Mouse (Mus musculus): Measurements from ENCODE around the gene 4931428L18Rik. TPM values are rescaled to one million over a fixed set of nuclear protein-coding genes. Genes with fewer than 3 reads are reported as not detected.
A peak's percentile ranks its signal among the peaks of the same experiment; 100 is the strongest.

4931428L18Rik gene
- polyA plus RNA-seq, 1 experiment from 2014 or later, result not detected

GRCm38 (mm10) chr1:31043208-31043607 lies 179.3 kb downstream of the 4931428L18Rik start:
- Histone ChIP-seq H3K4me2 (ENCODE audit: low read depth, low read length) (no peak overlapping the region), H3K4me1 (ENCODE audit: control insufficient read depth, low read depth, low read length) (no peaks in the 10 kb centered on the region), H3K4me3 (ENCODE audit: low read depth, low read length) (no peak overlapping the region), H3K27ac (ENCODE audit: low read length) (no peak overlapping the region), H3K9ac (ENCODE audit: low read depth, low read length) (no peak overlapping the region), H3K9me3 (replicated peaks; ENCODE audit: control insufficient read depth, low read length) (no peaks in the 10 kb centered on the region), H3K36me3 (ENCODE audit: control insufficient read depth, insufficient read depth) (no peaks in the 10 kb centered on the region), H3K27me3 (ENCODE audit: control insufficient read depth, insufficient read depth, low read depth, low read length) (no peaks in the 10 kb centered on the region)
- 58% methylated on average over 3 of the region's 3 CpGs for WGBS (ENCODE audit: insufficient replicate concordance)
- peak; percentile 63; the same call in 1 of the 2 replicates for ATAC-seq (ENCODE audit: low read depth)

- Histone ChIP-seq H3K9ac (ENCODE audit: low read depth, low read length) (no peak overlapping the region), H3K4me2 (ENCODE audit: low read depth, low read length) (no peak overlapping the region), H3K9me3 (replicated peaks; ENCODE audit: control insufficient read depth, low read length) (no peaks in the 10 kb centered on the region), H3K27ac (ENCODE audit: low read length) (no peak overlapping the region), H3K4me1 (ENCODE audit: control insufficient read depth, low read depth, low read length) (no peaks in the 10 kb centered on the region), H3K4me3 (ENCODE audit: low read depth, low read length) (no peak overlapping the region), H3K27me3 (ENCODE audit: control insufficient read depth, insufficient read depth, low read depth, low read length) (no peaks in the 10 kb centered on the region), H3K36me3 (ENCODE audit: control insufficient read depth, insufficient read depth) (no peaks in the 10 kb centered on the region)
- 60% methylated on average over 4 of the region's 4 CpGs for WGBS (ENCODE audit: insufficient replicate concordance)
- no peak for ATAC-seq (ENCODE audit: low read depth)
Measured at GRCm38 (mm10) chr1:31042793-31043192, 179.7 kb downstream of the 4931428L18Rik start.

DNA sequence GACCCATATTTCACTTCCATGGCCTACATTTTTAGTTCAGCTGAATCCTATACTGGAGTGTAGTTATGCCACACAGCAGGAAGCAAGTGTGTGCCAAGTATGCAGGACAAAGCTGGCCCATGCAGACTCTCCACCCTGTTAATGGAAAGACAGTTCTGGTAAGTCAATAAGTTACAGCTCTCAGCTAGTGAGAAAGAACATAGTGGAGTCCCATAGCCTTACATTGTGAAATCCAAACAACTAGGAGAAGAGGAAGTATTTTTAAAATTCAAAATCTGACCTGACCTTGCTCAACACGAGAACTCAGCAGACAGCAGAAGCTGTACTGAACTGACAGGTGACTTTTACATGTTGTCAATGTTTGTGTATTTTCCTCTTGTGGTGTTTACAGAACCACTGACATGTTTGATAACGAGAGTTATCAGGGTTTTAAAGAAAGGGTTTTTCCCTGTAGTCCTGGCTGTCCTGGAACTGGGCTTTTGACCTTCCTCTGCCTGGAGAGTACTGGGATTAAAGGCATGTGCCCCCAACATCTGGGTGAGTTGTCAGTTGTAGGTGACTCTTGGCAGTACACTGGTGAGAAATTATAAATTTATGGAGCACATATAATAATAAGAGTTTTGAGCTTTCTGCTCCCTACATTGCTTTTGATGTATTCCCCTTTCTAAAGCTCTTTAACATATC lies 188.5 kb downstream of the 4931428L18Rik start:
- Histone ChIP-seq H3K27ac (ENCODE audit: low read length) (peak overlapping the region; percentile 59), H3K4me1 (ENCODE audit: control insufficient read depth, low read depth, low read length) (no peaks in the 10 kb centered on the region), H3K9me3 (replicated peaks; ENCODE audit: control insufficient read depth, low read length) (no peaks in the 10 kb centered on the region), H3K4me3 (ENCODE audit: low read depth, low read length) (no peak overlapping the region), H3K27me3 (ENCODE audit: control insufficient read depth, insufficient read depth, low read depth, low read length) (no peaks in the 10 kb centered on the region), H3K4me2 (ENCODE audit: low read depth, low read length) (no peak overlapping the region), H3K9ac (ENCODE audit: low read depth, low read length) (no peak overlapping the region), H3K36me3 (ENCODE audit: control insufficient read depth, insufficient read depth) (no peaks in the 10 kb centered on the region)
- 28% methylated on average over 2 of the region's 2 CpGs for WGBS (ENCODE audit: insufficient replicate concordance)
- ATAC-seq (ENCODE audit: low read depth), result peak; percentile 92

GRCm38 (mm10) chr1:31032351-31032750 lies 190.1 kb downstream of the 4931428L18Rik start:
- WGBS (ENCODE audit: insufficient replicate concordance), result 63% methylated on average over 2 of the region's 2 CpGs
- Histone ChIP-seq H3K4me2 (ENCODE audit: low read depth, low read length) (no peak overlapping the region), H3K27me3 (ENCODE audit: control insufficient read depth, insufficient read depth, low read depth, low read length) (no peaks in the 10 kb centered on the region), H3K4me3 (ENCODE audit: low read depth, low read length) (no peak overlapping the region), H3K9ac (ENCODE audit: low read depth, low read length) (no peak overlapping the region), H3K4me1 (ENCODE audit: control insufficient read depth, low read depth, low read length) (no peaks in the 10 kb centered on the region), H3K36me3 (ENCODE audit: control insufficient read depth, insufficient read depth) (no peaks in the 10 kb centered on the region), H3K27ac (ENCODE audit: low read length) (no peak overlapping the region), H3K9me3 (replicated peaks; ENCODE audit: control insufficient read depth, low read length) (no peaks in the 10 kb centered on the region)
- ATAC-seq (ENCODE audit: low read depth), result no peak

- no peak overlapping the region for H3K27ac ChIP-seq (ENCODE audit: low read length)
- no peaks in the 10 kb centered on the region for H3K9me3 ChIP-seq (replicated peaks; ENCODE audit: control insufficient read depth, low read length)
- no peak for ATAC-seq (ENCODE audit: low read depth)
- H3K27me3 ChIP-seq (ENCODE audit: control insufficient read depth, insufficient read depth, low read depth, low read length), result no peaks in the 10 kb centered on the region
- H3K9ac ChIP-seq (ENCODE audit: low read depth, low read length), result no peak overlapping the region
- no peak overlapping the region for H3K4me2 ChIP-seq (ENCODE audit: low read depth, low read length)
- H3K4me3 ChIP-seq (ENCODE audit: low read depth, low read length), result no peak overlapping the region
- no peaks in the 10 kb centered on the region for H3K36me3 ChIP-seq (ENCODE audit: control insufficient read depth, insufficient read depth)
- H3K4me1 ChIP-seq (ENCODE audit: control insufficient read depth, low read depth, low read length), result no peaks in the 10 kb centered on the region; the same call in 1 of the 2 replicates
Measured at GRCm38 (mm10) chr1:31023173-31023572, 199.3 kb downstream of the 4931428L18Rik start.

GRCm38 (mm10) chr1:31019283-31019682 lies 203.2 kb downstream of the 4931428L18Rik start:
- Histone ChIP-seq H3K9me3 (replicated peaks; ENCODE audit: control insufficient read depth, low read length) (no peaks in the 10 kb centered on the region), H3K4me3 (ENCODE audit: low read depth, low read length) (no peak overlapping the region), H3K27me3 (ENCODE audit: control insufficient read depth, insufficient read depth, low read depth, low read length) (no peaks in the 10 kb centered on the region), H3K4me1 (ENCODE audit: control insufficient read depth, low read depth, low read length) (no peaks in the 10 kb centered on the region; the same call in 1 of the 2 replicates), H3K27ac (ENCODE audit: low read length) (no peak overlapping the region), H3K9ac (ENCODE audit: low read depth, low read length) (no peak overlapping the region), H3K4me2 (ENCODE audit: low read depth, low read length) (no peak overlapping the region), H3K36me3 (ENCODE audit: control insufficient read depth, insufficient read depth) (no peaks in the 10 kb centered on the region)
- WGBS (ENCODE audit: insufficient replicate concordance), result 58% methylated on average over 6 of the region's 6 CpGs
- peak; percentile 54; the same call in 1 of the 2 replicates for ATAC-seq (ENCODE audit: low read depth)

GRCm38 (mm10) chr1:31017377-31017776 lies 205.1 kb downstream of the 4931428L18Rik start:
- ATAC-seq (ENCODE audit: low read depth), result peak; percentile 37; the same call in 1 of the 2 replicates
- Histone ChIP-seq H3K36me3 (ENCODE audit: control insufficient read depth, insufficient read depth) (no peaks in the 10 kb centered on the region), H3K27ac (ENCODE audit: low read length) (no peak overlapping the region), H3K4me1 (ENCODE audit: control insufficient read depth, low read depth, low read length) (no peaks in the 10 kb centered on the region; the same call in 1 of the 2 replicates), H3K9me3 (replicated peaks; ENCODE audit: control insufficient read depth, low read length) (no peaks in the 10 kb centered on the region), H3K4me3 (ENCODE audit: low read depth, low read length) (no peak overlapping the region), H3K4me2 (ENCODE audit: low read depth, low read length) (no peak overlapping the region), H3K27me3 (ENCODE audit: control insufficient read depth, insufficient read depth, low read depth, low read length) (no peaks in the 10 kb centered on the region), H3K9ac (ENCODE audit: low read depth, low read length) (no peak overlapping the region)
- WGBS (ENCODE audit: insufficient replicate concordance), result 41% methylated on average over 5 of the region's 5 CpGs

DNA sequence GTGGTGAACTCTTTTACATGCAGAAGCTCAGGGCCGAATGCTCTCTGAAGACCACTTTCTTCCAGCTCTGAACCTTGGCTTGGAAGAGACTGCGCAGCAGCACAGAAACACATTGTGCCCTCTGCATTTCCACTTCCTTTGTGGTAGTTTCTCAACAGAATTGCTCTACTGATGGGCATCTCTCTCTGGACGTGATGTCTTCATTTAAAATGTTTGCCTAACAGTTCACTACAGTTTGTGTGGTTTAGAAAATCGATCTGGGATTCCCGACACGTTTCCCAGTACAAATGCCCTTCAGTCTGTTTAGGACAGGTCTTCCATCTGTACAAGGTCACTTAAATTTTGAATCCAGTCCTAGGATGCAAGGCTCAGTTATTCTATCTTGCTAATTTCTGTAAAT lies 206.4 kb downstream of the 4931428L18Rik start:
- WGBS (ENCODE audit: insufficient replicate concordance), result 57% methylated on average over 6 of the region's 6 CpGs
- H3K9ac ChIP-seq (ENCODE audit: low read depth, low read length), result no peak overlapping the region
- H3K4me1 ChIP-seq (ENCODE audit: control insufficient read depth, low read depth, low read length), result no peaks in the 10 kb centered on the region; the same call in 1 of the 2 replicates
- H3K27me3 ChIP-seq (ENCODE audit: control insufficient read depth, insufficient read depth, low read depth, low read length), result no peaks in the 10 kb centered on the region
- H3K4me3 ChIP-seq (ENCODE audit: low read depth, low read length), result no peak overlapping the region
- H3K27ac ChIP-seq (ENCODE audit: low read length), result peak overlapping the region; percentile 66
- no peak overlapping the region for H3K4me2 ChIP-seq (ENCODE audit: low read depth, low read length)
- ATAC-seq (ENCODE audit: low read depth), result peak; percentile 70
- H3K9me3 ChIP-seq (replicated peaks; ENCODE audit: control insufficient read depth, low read length), result no peaks in the 10 kb centered on the region
- H3K36me3 ChIP-seq (ENCODE audit: control insufficient read depth, insufficient read depth), result no peaks in the 10 kb centered on the region

GRCm38 (mm10) chr1:31015261-31015660 lies 207.2 kb downstream of the 4931428L18Rik start:
- H3K4me2 ChIP-seq (ENCODE audit: low read depth, low read length), result no peak overlapping the region
- H3K9me3 ChIP-seq (replicated peaks; ENCODE audit: control insufficient read depth, low read length), result no peaks in the 10 kb centered on the region
- ATAC-seq (ENCODE audit: low read depth), result no peak
- H3K4me3 ChIP-seq (ENCODE audit: low read depth, low read length), result no peak overlapping the region
- H3K36me3 ChIP-seq (ENCODE audit: control insufficient read depth, insufficient read depth), result no peaks in the 10 kb centered on the region
- H3K9ac ChIP-seq (ENCODE audit: low read depth, low read length), result no peak overlapping the region
- no peaks in the 10 kb centered on the region; the same call in 1 of the 2 replicates for H3K4me1 ChIP-seq (ENCODE audit: control insufficient read depth, low read depth, low read length)
- 36% methylated on average over 2 of the region's 2 CpGs for WGBS (ENCODE audit: insufficient replicate concordance)
- no peak overlapping the region for H3K27ac ChIP-seq (ENCODE audit: low read length)
- no peaks in the 10 kb centered on the region for H3K27me3 ChIP-seq (ENCODE audit: control insufficient read depth, insufficient read depth, low read depth, low read length)

Data from liver, embryonic 16.5 days (tissue).